Mouse (Mus musculus) spleen, postnatal 36 days (tissue): ENCODE measurements around the gene Eif2b3.

Experiments
- DNase-seq, 2 experiments: peaks; one replicate each; pipeline ENCODE4 v3.0.0; 2022; ENCODE audit warnings: low spot score in 2 of 2, mixed read lengths in 1 of 2

Gene Eif2b3

DNA sequence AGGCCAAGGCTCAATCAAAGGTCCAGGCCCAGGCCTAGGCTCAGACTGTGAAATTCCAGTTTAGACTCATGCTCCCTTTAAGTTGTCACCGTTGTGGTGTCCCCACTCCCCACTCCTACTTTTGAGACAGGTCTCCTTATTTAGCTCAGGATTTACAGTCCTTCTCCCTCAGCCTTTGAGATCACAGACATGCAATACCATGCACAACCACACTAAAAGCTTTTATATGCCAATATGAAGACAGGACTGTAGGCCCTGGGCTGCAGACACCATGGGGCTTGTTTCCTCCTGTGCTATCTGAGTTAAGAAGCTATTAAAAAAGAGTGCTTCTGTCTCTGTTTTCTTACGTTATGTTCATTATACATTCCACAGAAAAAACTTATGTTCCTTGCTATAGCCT lies 1.5 kb upstream of the Eif2b3 start:
- no peak for DNase-seq

DNA sequence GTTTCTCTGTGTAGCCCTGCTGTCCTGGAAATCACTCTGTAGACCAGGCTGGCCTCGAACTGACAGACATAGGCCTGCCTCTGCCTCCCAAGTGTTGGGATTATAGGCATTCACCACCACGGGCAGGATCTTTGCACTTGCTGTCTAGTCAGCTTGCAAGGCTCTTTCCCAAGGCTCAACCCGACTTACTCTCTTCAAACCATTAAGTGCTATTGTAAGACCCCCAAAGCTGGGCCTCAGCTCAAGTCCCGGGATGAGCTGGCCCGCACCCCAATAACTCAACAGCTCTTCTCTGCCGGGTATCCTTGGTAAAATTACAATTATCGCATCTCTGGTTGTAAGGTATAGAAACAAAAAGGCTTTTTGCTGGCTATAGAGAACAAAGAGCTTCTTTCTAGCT lies 875 bp upstream of the Eif2b3 start:
- no peak for DNase-seq

DNA sequence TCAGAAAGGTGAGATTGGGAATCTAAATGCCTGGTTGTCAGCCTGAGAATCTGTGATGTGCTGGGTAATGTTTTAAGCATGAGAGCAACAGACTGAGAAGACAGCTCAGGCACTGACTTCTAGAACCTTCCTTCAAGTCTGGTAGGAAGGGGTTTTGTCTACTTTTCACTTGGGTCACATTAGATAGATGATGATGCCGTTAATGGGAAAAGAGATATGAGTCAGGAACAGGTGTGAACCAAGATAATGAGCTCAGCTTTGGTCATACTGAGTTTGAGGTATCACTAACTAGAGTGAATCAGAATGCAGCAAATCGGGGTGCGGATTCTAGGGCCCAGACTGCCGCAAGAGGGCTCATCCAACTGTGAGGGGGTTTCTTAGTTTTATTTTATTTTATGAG lies 4.3 kb downstream of the Eif2b3 start:
- no peak for DNase-seq

DNA sequence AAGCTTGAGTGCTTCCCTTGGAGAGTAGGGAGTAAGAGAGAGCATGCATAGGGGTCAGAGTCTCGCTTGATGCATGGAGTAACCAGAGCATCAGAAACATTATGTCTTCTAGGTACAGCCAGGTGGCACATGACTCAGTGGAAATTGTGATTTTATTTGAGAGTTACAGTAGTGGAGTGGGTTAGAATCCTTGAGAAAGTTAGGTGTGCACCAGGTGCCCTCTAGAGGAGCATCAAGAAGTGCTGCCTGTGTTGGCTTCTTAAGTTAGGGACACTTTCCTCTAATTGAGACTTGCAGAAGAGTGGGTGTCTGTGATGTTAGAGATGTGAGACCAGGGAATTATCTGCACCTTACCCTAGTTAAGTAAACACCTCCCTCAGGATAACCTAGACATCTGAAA lies 11.9 kb downstream of the Eif2b3 start:
- DNase-seq, result peak; percentile 11 to 17

- no peak for DNase-seq
These were observed 20.9 kb downstream of the Eif2b3 start for GRCm38 (mm10) chr4:117039925-117040687.

DNA sequence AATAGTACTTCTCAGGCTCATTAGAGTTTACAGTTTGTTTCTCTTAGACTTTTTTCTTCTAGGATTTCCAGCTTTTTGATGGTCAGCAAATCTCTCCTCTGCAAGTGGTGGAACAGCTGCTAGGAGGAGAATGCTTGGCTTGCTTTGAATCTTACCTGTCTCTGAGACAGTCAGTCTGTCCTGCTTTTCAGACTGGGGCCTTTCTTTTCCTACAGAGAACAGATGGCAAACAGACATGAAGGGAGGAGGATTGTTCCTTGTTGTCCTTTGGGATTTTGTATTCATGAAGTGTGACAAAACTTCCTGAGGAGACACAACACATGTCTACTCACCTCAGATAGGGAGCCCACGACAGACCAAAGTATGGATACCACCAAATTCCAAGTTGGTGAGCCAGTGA lies 21.6 kb downstream of the Eif2b3 start:
- no peak for DNase-seq

GRCm38 (mm10) chr4:117041283-117041721 lies 22.1 kb downstream of the Eif2b3 start:
- peak; percentile 5 to 45 for DNase-seq

DNA sequence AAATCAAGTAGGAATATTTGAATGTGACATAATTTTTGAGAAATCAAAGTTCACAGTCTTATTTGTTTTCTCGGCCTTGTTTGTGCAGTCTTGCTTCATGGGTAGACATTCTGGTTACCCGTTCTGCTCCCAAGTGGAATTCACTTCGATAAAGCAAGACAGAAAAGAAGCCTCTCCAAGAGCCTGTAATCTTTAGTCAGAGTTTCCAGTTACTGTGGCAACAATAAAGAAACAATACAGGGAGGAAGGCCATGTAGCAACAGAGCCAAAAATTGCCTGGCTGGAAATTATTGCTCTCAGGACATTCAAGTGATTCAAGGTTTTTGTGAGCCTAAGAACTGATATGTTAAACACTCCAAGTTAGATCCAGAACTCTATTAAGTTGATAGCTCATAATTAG lies 29.6 kb downstream of the Eif2b3 start:
- no peak for DNase-seq

DNA sequence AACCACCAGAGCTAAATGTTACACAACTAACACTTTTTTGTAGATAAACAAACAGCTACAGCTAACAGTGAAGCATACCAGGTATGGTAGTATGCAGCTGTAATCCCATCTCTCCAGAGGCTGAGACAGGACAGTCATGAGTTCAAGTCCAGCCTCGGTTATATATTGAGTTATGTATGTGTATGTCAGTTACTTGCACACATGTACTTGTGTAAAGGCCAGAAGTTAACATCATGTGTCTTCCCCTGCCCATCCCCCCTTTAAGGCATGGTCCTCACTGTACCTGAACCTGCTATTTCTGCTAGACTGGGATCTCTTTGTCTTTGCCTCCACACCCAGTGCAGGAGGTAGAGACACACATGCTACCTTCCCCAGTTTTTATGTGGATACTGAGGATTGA lies 30.3 kb downstream of the Eif2b3 start:
- no peak for DNase-seq

DNA sequence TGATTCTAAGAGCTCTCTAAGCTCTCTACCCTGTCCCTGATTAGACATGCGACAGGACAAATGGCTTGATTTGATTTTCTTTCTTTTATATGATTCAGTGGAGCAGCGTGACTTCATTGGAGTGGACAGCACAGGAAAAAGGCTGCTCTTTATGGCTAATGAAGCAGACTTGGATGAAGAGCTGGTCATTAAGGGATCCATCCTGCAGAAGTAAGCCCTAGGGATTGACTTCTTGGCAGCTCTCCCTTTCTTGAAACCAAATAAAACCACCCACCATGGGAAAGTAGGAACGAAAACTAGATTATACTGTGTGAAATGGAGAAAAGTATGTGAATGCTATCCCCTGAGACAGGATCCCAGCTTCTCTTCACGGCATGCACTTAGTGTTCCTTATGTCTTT lies 33.4 kb downstream of the Eif2b3 start:
- DNase-seq, result no peak

- no peak for DNase-seq
These were observed 34.8 kb downstream of the Eif2b3 start for GRCm38 (mm10) chr4:117053956-117054355.

DNA sequence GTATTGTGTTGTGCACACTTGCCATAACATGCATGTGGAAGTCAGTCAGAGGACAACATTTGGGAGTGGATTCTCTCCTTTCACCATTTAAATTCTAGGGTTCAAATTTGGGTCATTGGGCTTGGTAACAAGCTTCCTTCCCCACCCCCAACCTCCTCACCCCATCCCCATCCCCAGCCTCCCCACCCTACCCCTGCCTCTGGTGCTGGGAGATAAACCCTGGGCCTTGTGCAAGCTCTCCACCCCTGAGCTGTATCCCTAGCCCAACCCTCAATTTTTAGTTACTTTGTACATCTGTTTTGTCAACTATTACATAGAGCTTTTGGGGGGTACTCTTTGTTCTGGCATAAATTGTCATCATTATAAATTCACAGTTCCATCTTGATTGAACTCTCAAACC lies 36.9 kb downstream of the Eif2b3 start:
- DNase-seq, result peak; percentile 16 to 51

DNA sequence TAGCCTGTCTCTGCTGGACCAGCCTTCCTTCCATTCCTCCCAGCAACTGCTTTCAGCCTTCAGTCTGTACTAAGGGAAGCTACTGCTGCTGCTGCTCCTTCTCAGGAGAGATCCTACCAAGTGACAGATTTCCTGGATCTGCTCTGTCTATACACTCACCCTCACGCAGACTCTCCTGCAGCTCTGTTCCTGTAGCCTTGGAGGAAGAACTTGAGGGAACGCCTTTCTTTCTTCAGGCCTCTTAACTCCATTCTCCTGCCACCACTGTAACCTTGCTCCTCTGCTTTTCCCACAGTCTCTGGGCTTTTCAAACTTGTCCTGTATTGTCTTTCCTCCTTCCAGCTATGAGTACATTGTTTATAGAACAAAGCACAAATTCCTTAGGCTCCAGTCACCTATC lies 37.3 kb downstream of the Eif2b3 start:
- DNase-seq, result no peak

GRCm38 (mm10) chr4:117058512-117058911 lies 39.3 kb downstream of the Eif2b3 start:
- no peak for DNase-seq

DNA sequence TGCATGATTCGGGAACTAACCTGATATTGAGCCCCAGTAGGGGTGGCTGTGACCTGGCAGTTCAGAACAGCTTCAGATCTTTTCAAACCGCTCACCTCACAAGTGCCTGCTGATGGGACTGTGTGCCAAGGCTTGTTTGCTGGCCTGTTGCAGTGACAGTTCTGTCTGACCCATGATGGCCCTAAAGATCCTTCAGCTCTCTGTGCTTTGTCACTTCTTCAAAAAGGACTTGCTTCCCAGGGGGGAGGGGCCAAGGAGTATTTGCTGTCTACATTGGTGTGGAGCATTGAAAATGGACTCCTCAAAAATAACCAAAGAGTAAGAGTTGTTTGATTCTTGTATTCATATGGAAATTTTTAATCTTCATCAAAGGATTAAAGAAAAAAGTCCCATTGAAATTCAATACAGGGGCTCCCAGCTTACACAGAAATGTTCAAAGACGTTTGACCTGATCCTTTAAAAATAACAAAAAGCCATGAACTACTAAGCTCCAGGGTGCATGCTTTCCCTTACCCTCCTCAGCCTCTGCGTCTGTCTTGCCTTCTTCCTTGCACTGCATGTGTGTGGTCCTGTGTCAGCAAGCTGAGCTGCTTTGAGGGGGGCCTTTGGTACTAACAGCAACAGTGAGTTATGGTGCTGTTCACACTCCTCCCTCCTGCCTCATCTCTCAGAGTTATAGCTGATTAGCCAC lies 43.6 kb downstream of the Eif2b3 start:
- no peak for DNase-seq

DNA sequence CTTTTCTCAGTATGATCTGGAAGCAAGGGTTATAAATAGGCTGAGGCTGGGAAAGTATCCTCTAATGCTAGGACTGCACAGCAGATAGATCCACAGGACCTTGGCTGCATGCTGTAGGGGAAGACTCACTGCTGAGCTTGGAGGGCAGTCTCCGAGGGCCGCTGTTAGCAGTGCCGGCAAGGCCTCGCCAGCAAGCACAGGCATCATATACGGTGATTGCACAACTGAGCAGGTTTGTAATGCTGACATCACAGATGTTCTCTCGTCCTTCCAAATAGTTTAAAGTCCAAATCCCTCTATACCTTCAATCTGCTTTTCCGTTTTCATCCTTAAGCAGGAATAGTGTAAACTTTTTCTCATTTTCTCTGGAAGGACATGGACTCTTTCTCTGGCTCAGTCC lies 48.8 kb downstream of the Eif2b3 start:
- DNase-seq, result no peak

GRCm38 (mm10) chr4:117069647-117070046 lies 50.4 kb downstream of the Eif2b3 start:
- DNase-seq, result no peak

GRCm38 (mm10) chr4:117070624-117071023 lies 51.4 kb downstream of the Eif2b3 start:
- DNase-seq, result no peak

- no peak for DNase-seq
These were observed 52.0 kb downstream of the Eif2b3 start for GRCm38 (mm10) chr4:117071183-117071582.

- no peak for DNase-seq
These were observed 68.9 kb downstream of the Eif2b3 start for GRCm38 (mm10) chr4:117087948-117088640.

GRCm38 (mm10) chr4:117090586-117090985 lies 71.4 kb downstream of the Eif2b3 start:
- DNase-seq, result no peak

GRCm38 (mm10) chr4:117094626-117095361 lies 75.6 kb downstream of the Eif2b3 start:
- DNase-seq, result no peak
